Mouse (Mus musculus): ENCODE measurements at regions not wholly inside any gene's neighbourhood (a gene's known extent, or its start where the extent isn't known, plus 50 kb on each side); places are given as distances from the start of the nearest gene placed in this dataset.

- ATAC-seq = no peak
- no peak overlapping the region for H3K4me2 ChIP-seq (ENCODE audit: low read depth, low read length)
- no peaks in the 10 kb centered on the region for H3K9me3 ChIP-seq (ENCODE audit: control insufficient read depth, low read length)
- no peaks in the 10 kb centered on the region for H3K27me3 ChIP-seq (replicated peaks; ENCODE audit: control insufficient read depth, insufficient read depth, low read length)
- no peaks in the 10 kb centered on the region for H3K4me1 ChIP-seq (ENCODE audit: control insufficient read depth, insufficient read depth, low read length)
- H3K27ac ChIP-seq (ENCODE audit: low read length) = no peak overlapping the region
- H3K4me3 ChIP-seq (ENCODE audit: low read length) = no peak overlapping the region
- no peaks in the 10 kb centered on the region for H3K36me3 ChIP-seq (ENCODE audit: control insufficient read depth, insufficient read depth, low read length)
- WGBS = 86% methylated on average over 5 of the region's 5 CpGs
- H3K9ac ChIP-seq (ENCODE audit: low read depth, low read length) = no peak overlapping the region
Measured at GRCm38 (mm10) chr10:125072401-125072800, 316.9 kb downstream of the Slc16a7 start.

GRCm38 (mm10) chr10:125070246-125070645 is 319.0 kb downstream of the Slc16a7 start:
- no peaks in the 10 kb centered on the region for H3K9me3 ChIP-seq (ENCODE audit: control insufficient read depth, low read length)
- H3K27me3 ChIP-seq (replicated peaks; ENCODE audit: control insufficient read depth, insufficient read depth, low read length) = no peaks in the 10 kb centered on the region
- no peak overlapping the region for H3K27ac ChIP-seq (ENCODE audit: low read length)
- H3K4me3 ChIP-seq (ENCODE audit: low read length) = no peak overlapping the region
- no peaks in the 10 kb centered on the region for H3K4me1 ChIP-seq (ENCODE audit: control insufficient read depth, insufficient read depth, low read length)
- H3K36me3 ChIP-seq (ENCODE audit: control insufficient read depth, insufficient read depth, low read length) = no peaks in the 10 kb centered on the region
- WGBS = 81% methylated on average over 4 of the region's 4 CpGs
- no peak overlapping the region for H3K4me2 ChIP-seq (ENCODE audit: low read depth, low read length)
- H3K9ac ChIP-seq (ENCODE audit: low read depth, low read length) = no peak overlapping the region
- ATAC-seq = no peak

GRCm38 (mm10) chr10:125039290-125039689 is 350.0 kb downstream of the Slc16a7 start:
- ATAC-seq = peak; percentile 95

GRCm38 (mm10) chr10:125035631-125036030 is 353.6 kb downstream of the Slc16a7 start:
- H3K9me3 ChIP-seq (ENCODE audit: control insufficient read depth, low read length) = no peaks in the 10 kb centered on the region
- H3K4me3 ChIP-seq (ENCODE audit: low read length) = no peak overlapping the region
- H3K27me3 ChIP-seq (replicated peaks; ENCODE audit: control insufficient read depth, insufficient read depth, low read length) = no peaks in the 10 kb centered on the region
- H3K4me1 ChIP-seq (ENCODE audit: control insufficient read depth, insufficient read depth, low read length) = 0 out of 2 replicates have a peak, but pooled peaks cover 3% of the 10 kb centered on the region
- 85% methylated on average over 7 of the region's 7 CpGs for WGBS
- H3K9ac ChIP-seq (ENCODE audit: low read depth, low read length) = no peak overlapping the region
- no peaks in the 10 kb centered on the region for H3K36me3 ChIP-seq (ENCODE audit: control insufficient read depth, insufficient read depth, low read length)
- ATAC-seq = no peak
- no peak overlapping the region for H3K27ac ChIP-seq (ENCODE audit: low read length)
- no peak overlapping the region for H3K4me2 ChIP-seq (ENCODE audit: low read depth, low read length)

More at GRCm38 (mm10) chr10:125039290-125039689, 350.0 kb downstream of the Slc16a7 start:
- H3K9ac ChIP-seq (ENCODE audit: low read depth, low read length) = no peak overlapping the region
- no peak overlapping the region for H3K4me3 ChIP-seq (ENCODE audit: low read length)
- no peaks in the 10 kb centered on the region for H3K36me3 ChIP-seq (ENCODE audit: control insufficient read depth, insufficient read depth, low read length)
- H3K4me1 ChIP-seq (ENCODE audit: control insufficient read depth, insufficient read depth, low read length) = 0 out of 2 replicates have a peak, but pooled peaks cover 3% of the 10 kb centered on the region
- no peaks in the 10 kb centered on the region for H3K9me3 ChIP-seq (ENCODE audit: control insufficient read depth, low read length)
- no peaks in the 10 kb centered on the region for H3K27me3 ChIP-seq (replicated peaks; ENCODE audit: control insufficient read depth, insufficient read depth, low read length)
- no peak overlapping the region for H3K27ac ChIP-seq (ENCODE audit: low read length)
- 59% methylated on average over 3 of the region's 3 CpGs for WGBS
- H3K4me2 ChIP-seq (ENCODE audit: low read depth, low read length) = no peak overlapping the region

GRCm38 (mm10) chr10:125028347-125028746 is 360.9 kb downstream of the Slc16a7 start:
- Histone ChIP-seq H3K4me3 (ENCODE audit: low read length) (no peak overlapping the region), H3K9me3 (ENCODE audit: control insufficient read depth, low read length) (no peaks in the 10 kb centered on the region), H3K4me1 (ENCODE audit: control insufficient read depth, insufficient read depth, low read length) (no peaks in the 10 kb centered on the region), H3K36me3 (ENCODE audit: control insufficient read depth, insufficient read depth, low read length) (no peaks in the 10 kb centered on the region), H3K4me2 (ENCODE audit: low read depth, low read length) (no peak overlapping the region), H3K27ac (ENCODE audit: low read length) (no peak overlapping the region), H3K9ac (ENCODE audit: low read depth, low read length) (no peak overlapping the region), H3K27me3 (replicated peaks; ENCODE audit: control insufficient read depth, insufficient read depth, low read length) (no peaks in the 10 kb centered on the region)
- 64% methylated on average over 5 of the region's 5 CpGs for WGBS
- ATAC-seq = no peak

GRCm38 (mm10) chr10:125026851-125027250 is 362.4 kb downstream of the Slc16a7 start:
- Histone ChIP-seq H3K4me2 (ENCODE audit: low read depth, low read length) (no peak overlapping the region), H3K9me3 (ENCODE audit: control insufficient read depth, low read length) (no peaks in the 10 kb centered on the region), H3K36me3 (ENCODE audit: control insufficient read depth, insufficient read depth, low read length) (no peaks in the 10 kb centered on the region), H3K4me3 (ENCODE audit: low read length) (no peak overlapping the region), H3K9ac (ENCODE audit: low read depth, low read length) (no peak overlapping the region), H3K4me1 (ENCODE audit: control insufficient read depth, insufficient read depth, low read length) (no peaks in the 10 kb centered on the region), H3K27ac (ENCODE audit: low read length) (no peak overlapping the region), H3K27me3 (replicated peaks; ENCODE audit: control insufficient read depth, insufficient read depth, low read length) (no peaks in the 10 kb centered on the region)
- ATAC-seq = no peak
- 74% methylated on average over 2 of the region's 2 CpGs for WGBS

Data from intestine, embryonic 16.5 days (tissue).